Mouse (Mus musculus): ENCODE measurements around the gene Pex5l.

DNA sequence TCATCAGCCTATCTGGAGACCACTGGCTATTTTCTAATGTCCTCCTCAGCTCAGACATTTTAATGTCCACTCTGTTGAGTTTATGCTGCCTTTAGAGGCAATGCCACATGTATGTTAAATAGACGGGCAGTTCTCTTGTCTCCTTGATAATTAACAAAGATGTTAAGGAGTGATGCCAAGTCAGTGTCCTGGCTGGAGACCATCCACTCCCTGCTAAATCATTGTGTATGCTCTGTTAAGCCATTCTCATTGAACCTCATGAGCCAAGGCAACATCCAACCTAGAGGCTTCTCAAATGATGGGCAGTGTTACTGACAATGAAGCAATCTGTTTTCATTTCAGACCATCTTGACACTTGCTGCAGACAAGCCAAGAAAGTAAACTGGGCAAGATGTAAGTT lies 63.4 kb downstream of the Pex5l start:
- no peak for TF ChIP-seq CTCF (IDR thresholded peaks at IDR 0.05; ENCODE audit: low read depth)
- TF ChIP-seq EP300 (IDR thresholded peaks at IDR 0.05; ENCODE audit: low read depth) = no peak

Measured in liver, postnatal 0 days (tissue).